Mouse (Mus musculus) G1E (cell line): Measurements from ENCODE around the gene Zfp423.

Experiments
- CTCF ChIP-seq: IDR thresholded peaks from 2 replicates; pipeline ENCODE4 v1.5.1; 2012; ENCODE audit warnings: low read depth, low read length, inconsistent platforms, mixed read lengths
- GATA1 ChIP-seq: IDR thresholded peaks from 2 replicates; pipeline ENCODE4 v1.6.1; 2012; ENCODE audit warnings: borderline replicate concordance, low read length, inconsistent platforms, mixed read lengths
- POLR2AphosphoS5 ChIP-seq: IDR thresholded peaks from 2 replicates; pipeline ENCODE4 v1.6.1; 2012; ENCODE audit warnings: low read depth, low read length, inconsistent platforms; ENCODE audit not compliant: insufficient replicate concordance
- TAL1 ChIP-seq: conservative IDR thresholded peaks from 2 replicates; pipeline ENCODE4 v1.6.1; 2012; ENCODE audit warnings: low read depth, low read length, inconsistent platforms, mixed read lengths

DNA sequence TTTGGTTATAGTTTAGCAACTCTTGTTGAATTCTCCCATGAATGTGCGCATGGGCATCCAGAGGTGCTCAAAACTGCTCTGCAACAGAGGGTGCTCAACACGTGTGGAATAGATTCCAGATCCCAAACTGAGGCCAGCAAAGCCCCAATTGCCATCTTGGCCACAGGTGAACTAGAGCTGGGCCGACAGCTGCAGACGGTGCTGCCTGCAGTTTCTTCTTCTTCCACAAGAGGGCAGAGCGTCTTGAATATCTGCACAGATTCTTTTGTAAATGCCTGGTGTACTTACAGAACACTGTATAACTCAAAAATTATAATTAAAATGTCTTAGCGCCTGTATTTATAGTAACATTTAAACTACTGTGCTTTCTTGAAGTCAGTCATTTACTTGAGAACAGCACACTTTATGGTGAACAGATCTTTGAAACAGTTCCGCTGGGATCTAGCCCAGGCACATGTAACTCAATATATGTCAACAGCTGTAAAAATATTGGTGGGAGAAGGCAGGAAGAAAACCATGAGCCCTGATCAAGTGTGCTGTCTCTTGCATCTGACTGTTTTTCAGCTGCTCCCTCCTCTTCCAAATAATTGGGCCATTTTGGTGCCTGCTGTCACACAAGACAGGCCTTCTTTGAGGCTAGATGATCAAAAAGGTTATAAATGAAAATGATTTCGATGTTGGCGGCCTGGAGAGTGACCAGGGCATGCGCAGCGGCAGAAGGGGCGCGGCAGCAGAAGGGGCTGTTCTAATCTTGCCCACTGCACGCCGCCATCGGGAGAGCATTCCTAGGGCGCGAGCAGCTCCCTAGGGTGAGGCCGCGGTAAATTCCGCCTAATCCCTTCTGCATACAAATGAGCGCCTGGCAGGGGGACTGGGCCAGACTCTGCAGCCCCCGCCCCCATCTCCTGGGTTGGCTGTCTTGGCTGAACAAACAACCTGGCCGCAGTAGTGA lies 243.4 kb downstream of the Zfp423 start:
- TF ChIP-seq TAL1 (no peak), CTCF (0 out of 2 replicates have a peak, but pooled peaks have one; percentile 10), POLR2AphosphoS5 (no peak), GATA1 (no peak)
